Mouse (Mus musculus) kidney, adult 2 months (tissue): ENCODE results near the gene Cadm3.

ENCODE experiments used
- CTCF ChIP-seq: fragments of 200-500 bp; conservative IDR thresholded peaks from 2 replicates; pipeline ENCODE4 v1.5.1; 2011; ENCODE audit warnings: low read depth, mild to moderate bottlenecking, control low read depth, low read length, moderate library complexity, mixed read lengths; ENCODE audit not compliant: insufficient read depth, insufficient read length
- POLR2A ChIP-seq: fragments of 200-500 bp; IDR thresholded peaks from one replicate; pipeline ENCODE4 v1.6.1; 2011; ENCODE audit warnings: low read depth, low read length, control low read depth

DNA sequence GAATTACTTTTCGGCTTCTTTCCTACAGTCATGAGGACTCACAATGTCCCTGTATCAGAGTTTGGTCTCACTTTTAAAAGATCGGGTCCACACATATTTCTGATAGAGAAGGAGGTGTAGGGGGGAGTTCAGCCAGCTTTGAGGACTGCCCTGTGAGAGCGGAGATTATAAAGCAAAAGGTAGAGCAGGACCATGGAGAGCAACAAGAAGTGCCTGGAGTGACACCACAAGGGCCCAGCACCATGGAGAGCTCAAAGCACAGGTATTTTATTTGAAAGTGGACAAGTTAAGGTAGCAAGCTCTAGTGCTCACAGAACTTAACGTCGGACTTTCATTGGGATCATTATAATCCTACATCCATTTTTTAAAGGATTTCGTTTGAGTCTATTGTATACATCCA is 5.8 kb downstream of the Cadm3 start:
- TF ChIP-seq POLR2A (no peak), CTCF (no peak)
